Mouse (Mus musculus) hindbrain, postnatal 0 days (tissue): ENCODE data around the gene Csf2. TPM values are rescaled to one million over a fixed set of nuclear protein-coding genes. Genes with fewer than 3 reads are reported as not detected.

Source experiments
- ATAC-seq: fragments of 200-750 bp; cut with Nextera tagmentation; 2 replicates; pipeline ENCODE4 v1.8.0; 2017; ENCODE audit warnings: mild to moderate bottlenecking, moderate TSS enrichment, moderate library complexity
- DNase-seq: peaks from one replicate; pipeline ENCODE4 v3.0.0-alpha.2; 2015; ENCODE audit warnings: low spot score
- H3K27ac ChIP-seq: fragments of 300-500 bp; sonication (generic); 2 replicates; pipeline ENCODE4 v1.5.1; 2014; ENCODE audit warnings: mild to moderate bottlenecking
- H3K27me3 ChIP-seq: fragments of 300-500 bp; sonication (generic); 2 replicates; pipeline ENCODE4 v1.6.1; 2014; ENCODE audit warnings: low read length, mixed read lengths; ENCODE audit not compliant: insufficient read depth
- H3K36me3 ChIP-seq: fragments of 300-500 bp; sonication (generic); 2 replicates; pipeline ENCODE4 v1.6.1; 2014; ENCODE audit warnings: low read length, mixed read lengths; ENCODE audit not compliant: insufficient read depth
- H3K4me1 ChIP-seq: fragments of 300-500 bp; sonication (generic); 2 replicates; pipeline ENCODE4 v1.6.1; 2014; ENCODE audit warnings: antibody characterized with exemption, low read length, mixed read lengths; ENCODE audit not compliant: insufficient read depth
- H3K4me2 ChIP-seq: fragments of 300-500 bp; sonication (generic); 2 replicates; pipeline ENCODE4 v1.6.1; 2014; ENCODE audit warnings: low read depth, mild to moderate bottlenecking, low read length, moderate library complexity, mixed read lengths
- H3K4me3 ChIP-seq: fragments of 300-500 bp; sonication (generic); 2 replicates; pipeline ENCODE4 v1.5.1; 2014; ENCODE audit warnings: low read length
- H3K9ac ChIP-seq: fragments of 300-500 bp; sonication (generic); replicated peaks from 2 replicates; pipeline ENCODE4 v1.6.1; 2014; ENCODE audit warnings: mild to moderate bottlenecking, low read length, moderate library complexity, mixed read lengths
- H3K9me3 ChIP-seq: fragments of 300-500 bp; sonication (generic); 2 replicates; pipeline ENCODE4 v1.6.1; 2016; ENCODE audit warnings: low read length, mixed read lengths
- CTCF ChIP-seq: IDR thresholded peaks from 2 replicates; pipeline ENCODE4 v1.5.1; 2016; ENCODE audit warnings: antibody characterized with exemption, control low read depth, low read depth
- WGBS: fragments of 180-500 bp; shearing (Covaris S2); extraction: QIAGEN DNeasy Blood & Tissue Kit; methylation state at CpG from one replicate; pipeline ENCODE4 v1.1.7; 2014; 5-methylcytosine and 5-hydroxymethylcytosine counted together
- polyA plus RNA-seq: library from polyadenylated mRNA; unstranded; fragments of >200 nt; fragmentation: Nextera tagmentation; extraction: Ambion mirVana; gene quantifications from 2 replicates; pipeline ENCODE4 v1.2.1, GENCODE M21; 2015
- total RNA-seq: library from RNA; depleted of rRNA; stranded (reverse); fragments of >200 nt; gene quantifications from 2 replicates; pipeline ENCODE4 v1.2.3, GENCODE M21; 2014

Gene Csf2
- total and polyA plus RNA-seq, 2 experiments from 2014 or later: not detected

GRCm38 (mm10) chr11:54236939-54237338, 12.5 kb downstream of the Csf2 start:
- H3K27ac ChIP-seq: no peak overlapping the region
- DNase-seq: no peak
- WGBS: 67% methylated on average over 2 of the region's 2 CpGs

GRCm38 (mm10) chr11:54227478-54227877, 22.0 kb downstream of the Csf2 start:
- no peaks in the 10 kb centered on the region for H3K4me1 ChIP-seq
- TF ChIP-seq CTCF: no peak
- ATAC-seq (no peak), DNase-seq (no peak)
- H3K4me3 ChIP-seq: no peak overlapping the region
- H3K9me3 ChIP-seq: no peaks in the 10 kb centered on the region
- H3K9ac ChIP-seq: no peak overlapping the region
- 98% methylated on average over 2 of the region's 2 CpGs for WGBS
- no peaks in the 10 kb centered on the region for H3K27me3 ChIP-seq
- H3K36me3 ChIP-seq: no peaks in the 10 kb centered on the region
- no peak overlapping the region for H3K4me2 ChIP-seq
- H3K27ac ChIP-seq: no peak overlapping the region

More at GRCm38 (mm10) chr11:54236939-54237338, 12.5 kb downstream of the Csf2 start:
- H3K4me1 ChIP-seq: no peaks in the 10 kb centered on the region
- no peaks in the 10 kb centered on the region for H3K36me3 ChIP-seq
- no peak overlapping the region for H3K4me3 ChIP-seq
- no peaks in the 10 kb centered on the region for H3K9me3 ChIP-seq
- no peak for ATAC-seq
- no peak for TF ChIP-seq CTCF
- H3K4me2 ChIP-seq: no peak overlapping the region
- no peak overlapping the region for H3K9ac ChIP-seq
- no peaks in the 10 kb centered on the region for H3K27me3 ChIP-seq

- H3K9ac ChIP-seq: no peak overlapping the region
- no peaks in the 10 kb centered on the region for H3K9me3 ChIP-seq
- no peak overlapping the region for H3K27ac ChIP-seq
- no peak for DNase-seq
- ATAC-seq: no peak
- H3K4me3 ChIP-seq: no peak overlapping the region
- H3K36me3 ChIP-seq: no peaks in the 10 kb centered on the region
- no peak for TF ChIP-seq CTCF
- no peaks in the 10 kb centered on the region for H3K27me3 ChIP-seq
- H3K4me1 ChIP-seq: no peaks in the 10 kb centered on the region
- no peak overlapping the region for H3K4me2 ChIP-seq
- 91% methylated on average over 5 of the region's 5 CpGs for WGBS
Measured at GRCm38 (mm10) chr11:54224475-54224986, 24.9 kb downstream of the Csf2 start.

DNA sequence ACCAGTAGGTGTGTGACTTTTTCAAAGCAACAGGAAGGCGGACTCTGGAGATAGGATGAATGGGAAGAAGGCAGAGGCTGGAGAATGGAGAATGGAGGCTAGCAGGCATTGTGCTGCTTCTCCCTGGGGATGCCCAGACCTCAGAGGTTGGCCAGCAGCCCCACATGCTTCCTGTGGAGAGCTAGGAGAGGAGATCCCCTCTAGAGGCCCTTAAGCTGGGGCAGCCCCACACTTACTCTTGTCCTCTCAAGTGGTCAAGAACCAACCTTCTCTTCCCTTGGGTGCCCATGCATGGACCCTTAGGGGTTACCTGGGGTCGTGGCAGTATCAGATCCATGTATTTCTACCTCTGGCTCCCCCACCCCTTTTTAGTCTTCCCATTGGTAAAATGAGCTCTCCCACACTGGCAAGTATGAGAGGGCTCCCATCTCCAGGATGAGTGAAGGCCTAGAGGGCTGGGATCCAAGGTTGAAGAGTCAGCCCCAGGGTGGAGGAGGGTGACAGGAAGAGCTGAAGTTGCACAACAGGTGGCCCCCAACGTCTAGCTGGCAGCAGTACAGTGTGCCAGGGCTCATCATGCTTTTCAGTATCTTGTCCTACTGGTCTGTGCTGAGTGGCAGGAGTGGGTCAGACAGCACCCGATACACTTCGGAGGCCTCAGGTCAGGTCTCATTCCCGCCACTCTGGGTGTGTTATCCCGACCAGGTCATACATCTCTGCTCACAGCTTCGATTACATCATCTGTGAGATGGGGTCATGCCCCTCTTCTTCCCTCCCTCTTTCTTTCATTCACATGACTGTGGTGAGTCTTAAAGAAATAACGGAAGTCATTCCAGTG, 25.6 kb downstream of the Csf2 start:
- TF ChIP-seq CTCF: no peak
- DNase-seq: no peak
- no peak overlapping the region for H3K9ac ChIP-seq
- H3K27ac ChIP-seq: no peak overlapping the region
- H3K27me3 ChIP-seq: no peaks in the 10 kb centered on the region
- H3K4me1 ChIP-seq: no peaks in the 10 kb centered on the region
- WGBS: 84% methylated on average over 9 of the region's 9 CpGs
- no peak overlapping the region for H3K4me3 ChIP-seq
- H3K9me3 ChIP-seq: no peaks in the 10 kb centered on the region
- H3K36me3 ChIP-seq: no peaks in the 10 kb centered on the region
- no peak overlapping the region for H3K4me2 ChIP-seq
- ATAC-seq: no peak

- no peaks in the 10 kb centered on the region for H3K4me1 ChIP-seq
- no peaks in the 10 kb centered on the region for H3K27me3 ChIP-seq
- TF ChIP-seq CTCF: no peak
- 61% methylated on average over 6 of the region's 6 CpGs for WGBS
- H3K9ac ChIP-seq: no peak overlapping the region
- DNase-seq (no peak), ATAC-seq (no peak)
- no peaks in the 10 kb centered on the region for H3K36me3 ChIP-seq
- no peak overlapping the region for H3K4me3 ChIP-seq
- no peaks in the 10 kb centered on the region for H3K9me3 ChIP-seq
- H3K4me2 ChIP-seq: no peak overlapping the region
- no peak overlapping the region for H3K27ac ChIP-seq
Measured at GRCm38 (mm10) chr11:54219903-54220740, 29.3 kb downstream of the Csf2 start.

GRCm38 (mm10) chr11:54219191-54219590, 30.3 kb downstream of the Csf2 start:
- Histone ChIP-seq H3K9me3 (no peaks in the 10 kb centered on the region), H3K4me2 (no peak overlapping the region), H3K4me3 (no peak overlapping the region), H3K27me3 (no peaks in the 10 kb centered on the region), H3K4me1 (no peaks in the 10 kb centered on the region), H3K9ac (no peak overlapping the region), H3K27ac (no peak overlapping the region), H3K36me3 (no peaks in the 10 kb centered on the region)
- TF ChIP-seq CTCF: no peak
- DNase-seq (no peak), ATAC-seq (no peak)
- WGBS: 89% methylated on average over 1 of the region's 1 CpGs
